Mouse (Mus musculus): ENCODE results near the gene 3830417A13Rik. TPM values are rescaled to one million over a fixed set of nuclear protein-coding genes. Genes with fewer than 3 reads are reported as not detected.

3830417A13Rik gene
- total RNA-seq (2015; ENCODE audit: low replicate concordance): not detected in 2 replicates
- not detected in 2 replicates for total RNA-seq (2017; ENCODE audit: low replicate concordance)

- ATAC-seq (replicated peaks; ENCODE audit: low FRiP score, poor library complexity, severe bottlenecking): no peak
Measured at GRCm38 (mm10) chrX:64173248-64173647, at the start of gene 3830417A13Rik. Gene 3830417A13Rik (plus strand): TSS chrX:64173548.

GRCm38 (mm10) chrX:64152098-64152497 is 21.2 kb upstream of the 3830417A13Rik start, which contains the start of gene Gm6760:
Gene Gm6760 (minus strand): TSS chrX:64152198.
- ATAC-seq (replicated peaks; ENCODE audit: low FRiP score, poor library complexity, severe bottlenecking): no peak

GRCm38 (mm10) chrX:64181246-64181645 is 7.9 kb downstream of the 3830417A13Rik start:
- ATAC-seq (replicated peaks; ENCODE audit: low FRiP score, poor library complexity, severe bottlenecking): no peak

Other genes starting within 250 kb of the 3830417A13Rik start
- not detected in 2 replicates for gene Gm6760, start 21.4 kb upstream of the 3830417A13Rik start, total RNA-seq (2015; ENCODE audit: low replicate concordance)
- gene Gm6760, start 21.4 kb upstream of the 3830417A13Rik start, total RNA-seq (2017; ENCODE audit: low replicate concordance): not detected in 2 replicates
- gene Slitrk4, start 103.4 kb downstream of the 3830417A13Rik start, total RNA-seq (2015; ENCODE audit: low replicate concordance): not detected in 2 replicates
- not detected in 2 replicates for gene Slitrk4, start 103.4 kb downstream of the 3830417A13Rik start, total RNA-seq (2017; ENCODE audit: low replicate concordance)

Data from erythroblast, adult 5-6 weeks (primary cell).